Mouse (Mus musculus): Measurements from ENCODE around the gene Sh3pxd2b. TPM values are rescaled to one million over a fixed set of nuclear protein-coding genes. Genes with fewer than 3 reads are reported as not detected.

Gene Sh3pxd2b
- polyA plus RNA-seq (2015; fragmentation: Nextera tagmentation; extraction: Ambion mirVana) = 7.9 and 10.1 TPM in 2 replicates

DNA sequence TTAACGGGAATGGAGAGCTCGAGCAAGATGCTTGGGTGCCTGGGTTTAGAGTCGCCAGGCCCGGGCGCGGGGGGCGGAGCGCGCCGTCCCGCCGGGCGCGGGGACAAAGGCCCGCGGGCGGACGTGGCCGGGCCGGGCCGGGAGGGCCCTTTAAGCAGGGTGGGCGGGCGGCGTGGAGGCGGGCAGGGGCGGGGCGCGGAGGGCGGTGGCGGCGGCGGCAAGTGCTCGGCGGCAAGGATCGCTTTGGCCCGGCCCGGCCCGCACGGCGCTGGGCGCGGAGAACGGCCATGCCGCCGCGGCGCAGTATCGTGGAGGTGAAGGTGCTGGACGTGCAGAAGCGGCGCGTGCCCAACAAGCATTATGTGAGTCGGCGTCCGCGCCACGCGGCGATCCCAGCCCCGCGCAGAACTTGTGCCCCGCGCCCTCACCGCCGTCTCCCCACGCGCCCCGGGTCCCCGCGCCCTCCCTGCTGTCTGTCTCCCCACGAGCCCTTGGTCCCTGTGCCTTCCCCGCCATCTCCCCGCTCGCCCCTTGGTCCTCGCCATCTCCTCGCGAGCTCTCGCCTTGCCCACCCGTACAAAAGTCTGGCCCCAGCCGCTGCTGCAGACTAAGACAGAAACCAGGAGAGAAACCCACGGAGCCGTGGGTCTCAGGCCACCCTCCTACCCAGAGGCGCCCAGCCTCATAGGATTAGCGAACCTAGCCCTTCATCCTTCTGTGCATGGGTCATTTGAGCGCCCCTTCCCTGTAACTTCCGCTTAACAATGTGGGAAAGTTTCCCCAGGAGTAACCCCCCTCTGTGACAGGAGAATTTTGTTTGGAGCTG, at the start of gene Sh3pxd2b:
Gene Sh3pxd2b, plus strand, starts transcription at position 214 of the 826 bp plus-strand sequence.

DNA sequence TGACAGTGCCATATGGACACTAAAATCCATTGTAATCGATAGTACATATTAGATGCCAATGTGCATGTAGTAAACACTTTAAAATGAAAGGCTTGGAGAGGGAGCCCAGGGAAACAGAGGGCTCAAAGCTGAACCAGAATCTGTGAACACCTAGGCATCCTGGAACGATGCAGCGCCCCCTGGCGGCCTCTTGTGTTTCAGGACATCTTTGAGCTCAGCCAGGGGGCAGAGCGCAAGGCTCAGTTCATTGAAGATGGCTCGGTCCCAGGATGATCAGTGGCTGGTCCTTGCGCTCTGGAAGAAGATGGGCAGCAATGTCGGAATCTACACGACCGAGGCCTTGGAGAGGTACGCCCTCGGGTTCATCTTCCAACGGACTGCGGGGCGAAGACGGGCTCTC, 47.8 kb upstream of the Sh3pxd2b start, which contains the start of gene Hbq1a:
Gene Hbq1a, plus strand, starts transcription at position 205 of the 400 bp plus-strand sequence.

DNA sequence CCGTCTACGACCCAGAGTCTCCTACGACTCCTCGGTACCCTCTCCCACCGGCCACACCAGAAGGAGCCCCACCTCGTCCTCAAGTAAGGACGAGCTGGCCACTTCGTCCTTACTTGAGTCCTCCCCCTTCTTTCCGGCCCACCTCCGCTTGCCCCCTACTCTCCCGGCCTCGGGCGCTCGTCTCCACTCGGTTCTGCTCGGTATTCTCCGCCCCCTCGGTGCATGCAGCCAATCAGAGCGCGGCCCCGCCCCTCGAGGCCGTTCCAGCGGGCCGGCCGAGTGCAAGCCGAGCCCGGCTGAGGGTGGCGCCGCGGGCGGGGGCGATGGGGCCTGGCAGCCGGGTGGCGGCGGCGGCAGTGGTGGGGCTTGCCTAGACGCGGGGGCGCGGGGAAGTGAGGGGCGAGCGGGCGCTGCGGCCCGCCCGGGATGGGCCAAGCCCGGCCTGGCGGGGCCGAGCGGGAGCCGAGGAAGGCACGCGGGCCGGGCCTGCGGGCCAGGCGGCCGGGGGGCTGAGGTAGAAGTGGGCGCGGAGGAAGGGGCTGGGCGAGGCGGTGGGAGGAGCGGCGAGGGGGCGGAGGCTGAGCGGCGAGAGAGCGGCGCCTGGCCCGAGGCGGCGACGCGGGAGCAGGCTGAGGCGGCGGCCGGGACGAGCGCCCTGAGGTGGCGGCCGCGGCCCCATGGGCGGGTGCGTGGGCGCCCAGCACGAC, 107.3 kb downstream of the Sh3pxd2b start, which contains the start of gene Ubtd2:
Gene Ubtd2, plus strand, starts transcription at position 571 of the 707 bp plus-strand sequence.

Other genes starting within 250 kb of the Sh3pxd2b start
- not detected in 2 replicates for gene Il9r, start 147.5 kb upstream of the Sh3pxd2b start, polyA plus RNA-seq (2015; fragmentation: Nextera tagmentation; extraction: Ambion mirVana)
- gene Snrnp25, start 142.4 kb upstream of the Sh3pxd2b start, polyA plus RNA-seq (2015; fragmentation: Nextera tagmentation; extraction: Ambion mirVana) = 48.3 and 58.2 TPM in 2 replicates
- gene Rhbdf1, start 125.5 kb upstream of the Sh3pxd2b start, polyA plus RNA-seq (2015; fragmentation: Nextera tagmentation; extraction: Ambion mirVana) = 25.0 and 25.1 TPM in 2 replicates
- gene Mpg, start 121.3 kb upstream of the Sh3pxd2b start, polyA plus RNA-seq (2015; fragmentation: Nextera tagmentation; extraction: Ambion mirVana) = 28.0 and 32.0 TPM in 2 replicates
- gene Nprl3, start 80.1 kb upstream of the Sh3pxd2b start, polyA plus RNA-seq (2015; fragmentation: Nextera tagmentation; extraction: Ambion mirVana) = 35.9 and 37.7 TPM in 2 replicates
- gene Hba-x, start 71.4 kb upstream of the Sh3pxd2b start, polyA plus RNA-seq (2015; fragmentation: Nextera tagmentation; extraction: Ambion mirVana) = 0.39 TPM in 1 of 2 replicates, not detected in the other
- 657 and 870 TPM in 2 replicates for gene Hba-a1, start 64.3 kb upstream of the Sh3pxd2b start, polyA plus RNA-seq (2015; fragmentation: Nextera tagmentation; extraction: Ambion mirVana)
- gene Hbq1b, start 60.9 kb upstream of the Sh3pxd2b start, polyA plus RNA-seq (2015; fragmentation: Nextera tagmentation; extraction: Ambion mirVana) = 1.1 and 1.6 TPM in 2 replicates
- 1,560 and 2,040 TPM in 2 replicates for gene Hba-a2, start 51.3 kb upstream of the Sh3pxd2b start, polyA plus RNA-seq (2015; fragmentation: Nextera tagmentation; extraction: Ambion mirVana)
- 1.1 and 1.8 TPM in 2 replicates for gene Hbq1a, start 47.8 kb upstream of the Sh3pxd2b start, polyA plus RNA-seq (2015; fragmentation: Nextera tagmentation; extraction: Ambion mirVana)
- 25.4 and 28.0 TPM in 2 replicates for gene Ubtd2, start 107.5 kb downstream of the Sh3pxd2b start, polyA plus RNA-seq (2015; fragmentation: Nextera tagmentation; extraction: Ambion mirVana)
- gene Efcab9, start 184.3 kb downstream of the Sh3pxd2b start, polyA plus RNA-seq (2015; fragmentation: Nextera tagmentation; extraction: Ambion mirVana) = 0.32 TPM in 1 of 2 replicates, not detected in the other
- gene Stk10, start 185.5 kb downstream of the Sh3pxd2b start, polyA plus RNA-seq (2015; fragmentation: Nextera tagmentation; extraction: Ambion mirVana) = 1.6 and 1.8 TPM in 2 replicates

All from neural tube, postnatal 0 days (tissue).